Mouse (Mus musculus): Measurements from ENCODE around the gene Golga5.

The Golga5 gene

GRCm38 (mm10) chr12:102516151-102516550, 47.2 kb downstream of the Golga5 start:
- no peak for DNase-seq

- no peak for DNase-seq
Measured at GRCm38 (mm10) chr12:102517647-102518046, 48.7 kb downstream of the Golga5 start.

GRCm38 (mm10) chr12:102519929-102520720, 51.2 kb downstream of the Golga5 start:
- DNase-seq, result no peak

DNA sequence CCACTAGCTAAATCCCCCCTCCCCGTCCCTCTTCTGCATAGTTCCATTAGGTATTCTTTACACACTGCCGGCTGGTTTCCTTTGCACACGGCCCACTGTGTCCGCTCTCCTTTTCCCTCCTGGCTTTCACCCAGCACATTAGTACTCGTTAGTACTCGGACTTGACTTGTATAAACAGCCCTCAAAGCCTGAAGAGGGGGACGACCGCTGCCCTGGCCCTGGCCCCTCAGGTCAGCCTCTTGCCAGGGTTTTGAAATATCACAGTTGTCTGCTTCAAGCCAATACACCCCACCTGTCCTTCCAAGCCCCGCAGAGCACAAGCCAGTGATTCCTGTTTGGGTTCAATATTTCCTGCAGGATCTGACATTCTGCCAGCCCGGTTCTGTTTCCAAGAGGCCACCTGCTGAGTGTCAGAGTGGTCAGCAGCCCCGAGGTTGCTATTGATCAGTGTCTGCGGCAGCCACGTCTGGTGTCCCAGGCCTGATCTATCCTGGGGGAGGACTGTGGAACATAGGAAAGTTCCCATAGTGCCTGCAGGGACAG, 52.9 kb downstream of the Golga5 start:
- no peak for DNase-seq

- no peak for DNase-seq
Measured at GRCm38 (mm10) chr12:102524216-102524615, 55.3 kb downstream of the Golga5 start.

DNA sequence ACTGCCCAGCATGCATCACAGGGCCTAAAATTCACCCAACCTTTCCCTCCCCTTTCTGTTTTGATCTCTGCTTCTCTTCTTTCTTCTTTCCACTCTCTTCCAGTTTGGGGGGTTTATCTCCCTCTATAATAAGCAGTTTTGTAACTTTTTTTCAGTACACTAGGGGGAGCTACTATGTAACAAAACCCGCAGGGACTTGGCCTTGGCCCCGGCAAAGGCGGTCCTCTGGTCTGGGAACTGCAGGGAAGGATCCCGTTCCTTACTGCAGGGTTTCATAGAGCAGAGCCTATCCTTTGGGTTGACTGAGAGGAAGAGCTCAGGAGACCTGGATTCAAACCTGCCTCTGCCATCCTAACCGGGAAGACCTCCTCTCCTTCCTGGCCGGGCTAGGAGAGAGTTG, 55.8 kb downstream of the Golga5 start:
- DNase-seq, result no peak

DNA sequence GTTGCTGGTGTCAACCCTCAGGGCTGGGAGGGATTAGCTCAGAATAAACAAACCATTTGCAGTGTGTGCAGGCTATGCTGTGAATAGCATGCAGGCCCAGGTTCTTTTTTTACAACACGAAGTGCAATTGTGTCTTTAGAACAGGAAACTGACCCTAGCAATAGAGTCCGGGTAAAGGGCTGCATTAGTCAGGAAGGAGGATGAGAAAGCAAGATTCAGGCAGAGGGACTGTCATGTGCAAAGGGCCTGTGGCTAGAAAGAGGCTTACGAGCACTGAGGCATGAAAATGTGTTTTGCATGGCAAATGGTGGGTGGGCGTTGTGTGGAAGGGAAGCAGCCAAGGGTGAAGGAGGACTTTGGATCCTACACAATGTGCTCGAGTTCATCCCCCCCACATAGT, 59.1 kb downstream of the Golga5 start:
- DNase-seq, result no peak

- no peak for DNase-seq
Measured at GRCm38 (mm10) chr12:102535796-102536195, 66.9 kb downstream of the Golga5 start.

DNA sequence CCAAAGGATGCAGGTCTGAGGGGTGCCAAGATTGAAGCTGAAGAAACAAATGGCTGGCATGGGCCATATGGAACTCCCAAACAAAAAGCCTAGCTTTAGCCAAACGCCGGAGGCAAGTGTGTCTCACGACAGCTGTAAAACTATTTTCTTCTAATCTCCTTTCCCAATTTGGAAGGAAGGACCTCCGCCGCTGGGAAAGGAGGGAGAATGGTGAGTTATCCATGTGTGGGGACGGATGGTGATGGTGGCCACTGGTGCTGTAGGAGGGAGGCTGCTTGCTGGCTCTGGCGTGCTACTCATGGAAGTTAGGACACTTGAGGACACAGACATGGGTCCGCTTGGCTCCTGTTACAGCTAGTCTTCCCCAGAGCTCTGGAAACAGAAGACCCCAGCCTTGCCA, 71.3 kb downstream of the Golga5 start:
- no peak for DNase-seq

GRCm38 (mm10) chr12:102541168-102541567, 72.2 kb downstream of the Golga5 start:
- DNase-seq, result no peak

- no peak for DNase-seq
Measured at GRCm38 (mm10) chr12:102545122-102545521, 76.2 kb downstream of the Golga5 start.
